Comparison of ENCODE assay signal across 12 mouse cellular contexts in genomic region chr2:19431614-19432323, GRCm38 (mm10). TPM values are rescaled to one million over a fixed set of nuclear protein-coding genes. Genes with fewer than 3 reads are reported as not detected.
DNase-seq lines count a peak whose midpoint lies in the region; ATAC-seq lines count a peak whose summit lies in the region.
"Had no signal": no experiment of that assay in that cellular context is flagged by ENCODE, and none has a peak within 500 bp of the region (broad histone marks: within the 10 kb centered on the region; RNA-seq: fewer than 3 reads in every experiment).

No protein-coding gene starts in this region.

- 2% methylated on average over 41 of the region's 41 CpGs for WGBS in kidney, embryonic 14.5 days
- 1% methylated on average over 41 of the region's 41 CpGs for WGBS in forebrain, embryonic 13.5 days
- WGBS in limb, embryonic 11.5 days, result 3% methylated on average over 41 of the region's 41 CpGs
- 3% methylated on average over 41 of the region's 41 CpGs for WGBS in stomach, embryonic 15.5 days
- WGBS in kidney, embryonic 15.5 days, result 2% methylated on average over 41 of the region's 41 CpGs

- ATAC-seq in kidney, embryonic 14.5 days (ENCODE audit: low FRiP score, low TSS enrichment), result 0 out of 2 replicates have a peak, but pooled peaks have one; percentile 24
- ATAC-seq in forebrain, embryonic 13.5 days, result peak; percentile 48
- 0 out of 2 replicates have a peak, but pooled peaks have one; percentile 35 for ATAC-seq in limb, embryonic 11.5 days (ENCODE audit: insufficient number of reproducible peaks, low FRiP score, low TSS enrichment, low read depth)
- ATAC-seq in stomach, embryonic 15.5 days (ENCODE audit: insufficient read depth, low FRiP score, low read depth), result peak; percentile 87
- no peak for ATAC-seq in kidney, embryonic 15.5 days (replicated peaks; ENCODE audit: low FRiP score)

- H3K4me3 ChIP-seq in kidney, embryonic 14.5 days (ENCODE audit: low read length), result no peak overlapping the region
- peak overlapping the region; percentile 12; the same call in 1 of the 2 replicates for H3K4me3 ChIP-seq in forebrain, embryonic 13.5 days
- no peak overlapping the region for H3K4me3 ChIP-seq in limb, embryonic 11.5 days (ENCODE audit: low read depth, low read length)
- peak overlapping the region; percentile 29 for H3K4me3 ChIP-seq in stomach, embryonic 15.5 days (replicated peaks)
- H3K4me3 ChIP-seq in kidney, embryonic 15.5 days (replicated peaks), result no peak overlapping the region

- H3K4me2 ChIP-seq in kidney, embryonic 14.5 days (replicated peaks; ENCODE audit: low read depth, low read length), result no peak overlapping the region
- H3K4me2 ChIP-seq in forebrain, embryonic 13.5 days, result peak overlapping the region; percentile 33
- no peak overlapping the region for H3K4me2 ChIP-seq in limb, embryonic 11.5 days (ENCODE audit: low read depth, severe bottlenecking)
- H3K4me2 ChIP-seq in stomach, embryonic 15.5 days, result peak overlapping the region; percentile 21; the same call in 1 of the 2 replicates
- H3K4me2 ChIP-seq in kidney, embryonic 15.5 days, result no peak overlapping the region

- no peak for DNase-seq in kidney, adult 9 months
- DNase-seq in limb, embryonic 11.5 days (ENCODE audit: low spot score), result no peak
- DNase-seq in spleen, postnatal 10 days (ENCODE audit: low spot score in 2 of 2), result no peak
- DNase-seq in kidney, postnatal 14 days, result no peak
- DNase-seq: adrenal gland, adult 2 months; cerebellum, adult 9-10 months; kidney, adult 18-20 months; lung, postnatal 14 days had no signal

- no peak overlapping the region for H3K27ac ChIP-seq in kidney, embryonic 14.5 days (ENCODE audit: low read depth, low read length)
- H3K27ac ChIP-seq in forebrain, embryonic 13.5 days, result no peak overlapping the region
- H3K27ac ChIP-seq in limb, embryonic 11.5 days (replicated peaks; ENCODE audit: low read depth, low read length), result no peak overlapping the region
- H3K27ac ChIP-seq in stomach, embryonic 15.5 days, result peak overlapping the region; percentile 63
- no peak overlapping the region for H3K27ac ChIP-seq in kidney, embryonic 15.5 days

- peaks cover 77% of the 10 kb centered on the region for H3K27me3 ChIP-seq in kidney, embryonic 14.5 days (ENCODE audit: control insufficient read depth, insufficient read depth, low read length)
- peaks cover 91% of the 10 kb centered on the region for H3K27me3 ChIP-seq in forebrain, embryonic 13.5 days
- peaks cover 52% of the 10 kb centered on the region for H3K27me3 ChIP-seq in limb, embryonic 11.5 days (ENCODE audit: control insufficient read depth, insufficient read depth, low read length)
- peaks cover 58% of the 10 kb centered on the region for H3K27me3 ChIP-seq in stomach, embryonic 15.5 days (replicated peaks)
- peaks cover 89% of the 10 kb centered on the region for H3K27me3 ChIP-seq in kidney, embryonic 15.5 days

- no peaks in the 10 kb centered on the region for H3K4me1 ChIP-seq in kidney, embryonic 14.5 days (ENCODE audit: control insufficient read depth, insufficient read depth, low read length)
- H3K4me1 ChIP-seq in forebrain, embryonic 13.5 days, result peaks cover 23% of the 10 kb centered on the region
- 0 out of 2 replicates have a peak, but pooled peaks cover 5% of the 10 kb centered on the region for H3K4me1 ChIP-seq in limb, embryonic 11.5 days (ENCODE audit: control insufficient read depth, insufficient read depth, low read length)
- H3K4me1 ChIP-seq in stomach, embryonic 15.5 days, result 0 out of 2 replicates have a peak, but pooled peaks cover 11% of the 10 kb centered on the region
- peaks cover 16% of the 10 kb centered on the region for H3K4me1 ChIP-seq in kidney, embryonic 15.5 days

- no peaks in the 10 kb centered on the region for H3K36me3 ChIP-seq in kidney, embryonic 14.5 days (ENCODE audit: control insufficient read depth, insufficient read depth, low read length)
- H3K36me3 ChIP-seq in forebrain, embryonic 13.5 days (ENCODE audit: poor library complexity, severe bottlenecking), result no peaks in the 10 kb centered on the region
- no peaks in the 10 kb centered on the region for H3K36me3 ChIP-seq in limb, embryonic 11.5 days (ENCODE audit: control insufficient read depth, insufficient read depth, low read length)
- no peaks in the 10 kb centered on the region for H3K36me3 ChIP-seq in stomach, embryonic 15.5 days
- H3K36me3 ChIP-seq in kidney, embryonic 15.5 days, result no peaks in the 10 kb centered on the region

- no peaks in the 10 kb centered on the region for H3K9me3 ChIP-seq in kidney, embryonic 14.5 days (ENCODE audit: control insufficient read depth, low read length)
- no peaks in the 10 kb centered on the region for H3K9me3 ChIP-seq in forebrain, embryonic 13.5 days (replicated peaks)
- no peaks in the 10 kb centered on the region for H3K9me3 ChIP-seq in limb, embryonic 11.5 days (ENCODE audit: control insufficient read depth, low read length)
- no peaks in the 10 kb centered on the region for H3K9me3 ChIP-seq in stomach, embryonic 15.5 days
- no peaks in the 10 kb centered on the region for H3K9me3 ChIP-seq in kidney, embryonic 15.5 days (replicated peaks)

- no peak overlapping the region for H3K9ac ChIP-seq in kidney, embryonic 14.5 days (ENCODE audit: low read depth, low read length)
- H3K9ac ChIP-seq in forebrain, embryonic 13.5 days, result no peak overlapping the region
- no peak overlapping the region for H3K9ac ChIP-seq in limb, embryonic 11.5 days (ENCODE audit: low read length)
- no peak overlapping the region for H3K9ac ChIP-seq in stomach, embryonic 15.5 days
- no peak overlapping the region for H3K9ac ChIP-seq in kidney, embryonic 15.5 days

RNA-seq across cellular contexts. Expression of gene Ptf1a, which starts 13.7 kb away (rescaled TPM):
- polyA plus RNA-seq in kidney, embryonic 14.5 days (2014; fragmentation: Nextera tagmentation; extraction: Ambion mirVana), result not detected in 2 replicates
- polyA plus RNA-seq in forebrain, embryonic 13.5 days (2015; fragmentation: Nextera tagmentation; extraction: Ambion mirVana), result 0.24 and 0.36 TPM in 2 replicates
- not detected in 2 replicates for polyA plus RNA-seq in limb, embryonic 11.5 days (2014; fragmentation: Nextera tagmentation; extraction: Ambion mirVana)
- polyA plus RNA-seq in stomach, embryonic 15.5 days (2015; fragmentation: Nextera tagmentation; extraction: Ambion mirVana), result 27.9 and 39.8 TPM in 2 replicates
- polyA plus RNA-seq in kidney, embryonic 15.5 days (2015; fragmentation: Nextera tagmentation; extraction: Ambion mirVana), result 0.13 TPM in 1 of 2 replicates, not detected in the other
- polyA plus RNA-seq: adrenal gland, adult 2 months had no signal

Comparison
In these comparisons a context has a peak if more than half of its experiments do, and no peak if none do; other contexts are left out.
1. H3K4me2 ChIP-seq: peak in forebrain, embryonic 13.5 days (single experiment) and stomach, embryonic 15.5 days (single experiment); none in kidney, embryonic 14.5 days (single experiment), limb, embryonic 11.5 days (single experiment) and kidney, embryonic 15.5 days (single experiment).
2. H3K4me3 ChIP-seq: peak in forebrain, embryonic 13.5 days (single experiment) and stomach, embryonic 15.5 days (single experiment); none in kidney, embryonic 14.5 days (single experiment), limb, embryonic 11.5 days (single experiment) and kidney, embryonic 15.5 days (single experiment).
3. RNA of gene Ptf1a, which starts 13.7 kb away (polyA plus RNA-seq): 27.9 to 39.8 TPM in stomach, embryonic 15.5 days; 0.24 to 0.36 TPM in forebrain, embryonic 13.5 days, 0.13 TPM in kidney, embryonic 15.5 days, not detected in limb, embryonic 11.5 days and not detected in kidney, embryonic 14.5 days; every median in the first group is over 10 times any median in the second.